Mouse (Mus musculus) midbrain, postnatal 0 days (tissue): ENCODE results near the gene Nt5m. TPM values are rescaled to one million over a fixed set of nuclear protein-coding genes. Genes with fewer than 3 reads are reported as not detected.
A peak's percentile ranks its signal among the peaks of the same experiment; 100 is the strongest.
"Not testable (repeated sequence)": the region's sequence is repeated elsewhere in the genome, so short reads cannot be mapped to it uniquely, and the experiment has no call there.

Source experiments
- ATAC-seq: fragments of 200-750 bp; cut with Nextera tagmentation; 2 replicates; pipeline ENCODE4 v1.8.0; 2017; ENCODE audit warnings: moderate number of reproducible peaks, mild to moderate bottlenecking, moderate TSS enrichment, moderate library complexity; ENCODE audit not compliant: low FRiP score
- DNase-seq: peaks from one replicate; pipeline ENCODE4 v3.0.0-alpha.2; 2015; ENCODE audit warnings: low spot score
- H3K27ac ChIP-seq: fragments of 300-500 bp; sonication (generic); 2 replicates; pipeline ENCODE4 v1.5.1; 2014; ENCODE audit warnings: low read depth, mild to moderate bottlenecking, low read length, mixed read lengths
- H3K27me3 ChIP-seq: fragments of 300-500 bp; sonication (generic); 2 replicates; pipeline ENCODE4 v1.6.1; 2014; ENCODE audit warnings: low read length, control low read depth, mixed read lengths; ENCODE audit not compliant: insufficient read depth
- H3K36me3 ChIP-seq: fragments of 300-500 bp; sonication (generic); 2 replicates; pipeline ENCODE4 v1.6.1; 2014; ENCODE audit warnings: low read length, control low read depth, mixed read lengths; ENCODE audit not compliant: insufficient read depth
- H3K4me1 ChIP-seq: fragments of 300-500 bp; sonication (generic); 2 replicates; pipeline ENCODE4 v1.6.1; 2014; ENCODE audit warnings: mild to moderate bottlenecking, control low read depth, antibody characterized with exemption, low read length, mixed read lengths; ENCODE audit not compliant: insufficient read depth
- H3K4me2 ChIP-seq: fragments of 300-500 bp; sonication (generic); 2 replicates; pipeline ENCODE4 v1.6.1; 2014; ENCODE audit warnings: low read depth, mild to moderate bottlenecking, low read length, mixed read lengths; ENCODE audit not compliant: poor library complexity, severe bottlenecking
- H3K4me3 ChIP-seq: fragments of 300-500 bp; sonication (generic); 2 replicates; pipeline ENCODE4 v1.5.1; 2014; ENCODE audit warnings: low read depth, mild to moderate bottlenecking, low read length, moderate library complexity
- H3K9ac ChIP-seq: fragments of 300-500 bp; sonication (generic); replicated peaks from 2 replicates; pipeline ENCODE4 v1.6.1; 2014; ENCODE audit warnings: mild to moderate bottlenecking, low read length, moderate library complexity, mixed read lengths; ENCODE audit not compliant: poor library complexity, severe bottlenecking
- H3K9me3 ChIP-seq: fragments of 300-500 bp; sonication (generic); 2 replicates; pipeline ENCODE4 v1.6.1; 2016; ENCODE audit warnings: low read length, control low read depth
- CTCF ChIP-seq: IDR thresholded peaks from 2 replicates; pipeline ENCODE4 v1.5.1; 2016; ENCODE audit warnings: antibody characterized with exemption, mild to moderate bottlenecking
- WGBS: fragments of 180-500 bp; shearing (Covaris S2); extraction: QIAGEN DNeasy Blood & Tissue Kit; methylation state at CpG from one replicate; pipeline ENCODE4 v1.1.7; 2014; 5-methylcytosine and 5-hydroxymethylcytosine counted together
- polyA plus RNA-seq: library from polyadenylated mRNA; unstranded; fragments of >200 nt; fragmentation: Nextera tagmentation; extraction: Ambion mirVana; gene quantifications from 2 replicates; pipeline ENCODE4 v1.2.1, GENCODE M21; 2015
- total RNA-seq: library from RNA; depleted of rRNA; stranded (reverse); fragments of >200 nt; gene quantifications from 2 replicates; pipeline ENCODE4 v1.2.3, GENCODE M21; 2014

Gene Nt5m
- total and polyA plus RNA-seq, 2 experiments from 2014 or later: 72.6 to 92.2 TPM

- H3K27ac ChIP-seq: no peak overlapping the region
- ATAC-seq: no peak
- no peak for DNase-seq
- no peak overlapping the region for H3K9ac ChIP-seq
- H3K4me2 ChIP-seq: no peak overlapping the region
- no peak overlapping the region for H3K4me3 ChIP-seq
- H3K36me3 ChIP-seq: peaks cover 60% of the 10 kb centered on the region
- TF ChIP-seq CTCF: no peak
- no peaks in the 10 kb centered on the region for H3K27me3 ChIP-seq
- no peaks in the 10 kb centered on the region for H3K9me3 ChIP-seq
- no peaks in the 10 kb centered on the region for H3K4me1 ChIP-seq
- WGBS: 97% methylated on average over 3 of the region's 3 CpGs
Measured at GRCm38 (mm10) chr11:59817916-59818315, 21.3 kb upstream of the Nt5m start.

DNA sequence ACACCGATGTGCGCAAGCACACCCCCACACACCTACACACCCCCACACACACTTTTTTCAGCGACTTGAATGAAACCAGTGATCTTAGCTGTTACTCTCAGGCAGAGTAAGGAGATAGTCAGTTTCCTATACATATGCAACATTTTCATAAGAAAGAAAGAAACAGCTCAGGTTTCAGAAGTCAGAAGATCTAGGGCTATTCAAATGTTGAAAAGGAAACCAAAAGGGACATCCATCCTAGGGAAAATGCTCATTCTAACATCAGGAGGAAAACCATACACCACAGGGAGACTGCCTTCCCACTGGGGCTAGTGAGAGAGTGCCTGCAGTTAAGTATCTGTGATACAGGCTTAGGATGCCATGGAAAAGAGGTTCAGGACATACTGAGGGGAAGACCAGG, 17.6 kb upstream of the Nt5m start:
- no peaks in the 10 kb centered on the region for H3K27me3 ChIP-seq
- DNase-seq (no peak), ATAC-seq (no peak)
- no peaks in the 10 kb centered on the region for H3K9me3 ChIP-seq
- H3K4me1 ChIP-seq: no peaks in the 10 kb centered on the region
- H3K27ac ChIP-seq: no peak overlapping the region
- H3K4me2 ChIP-seq: no peak overlapping the region
- H3K4me3 ChIP-seq: no peak overlapping the region
- peaks cover 76% of the 10 kb centered on the region for H3K36me3 ChIP-seq
- no peak for TF ChIP-seq CTCF
- 90% methylated on average over 3 of the region's 3 CpGs for WGBS
- no peak overlapping the region for H3K9ac ChIP-seq

- not testable (repeated sequence) for H3K9me3 ChIP-seq, H3K9ac ChIP-seq, DNase-seq, H3K4me2 ChIP-seq, ATAC-seq, H3K4me3 ChIP-seq, H3K27ac ChIP-seq, H3K27me3 ChIP-seq
- no CpG with 5 or more reads among the region's 1 CpGs for WGBS
- Histone ChIP-seq H3K4me1 (peaks cover 10% of the 10 kb centered on the region), H3K36me3 (peaks cover 11% of the 10 kb centered on the region)
Measured at GRCm38 (mm10) chr11:59837789-59838188, 1.5 kb upstream of the Nt5m start.

GRCm38 (mm10) chr11:59838426-59838825, 821 bp upstream of the Nt5m start:
- Histone ChIP-seq H3K4me3 (peak overlapping the region; percentile 91), H3K27me3 (no peaks in the 10 kb centered on the region), H3K27ac (peak overlapping the region; percentile 100; the same call in 1 of the 2 replicates), H3K36me3 (peaks cover 11% of the 10 kb centered on the region), H3K4me1 (peaks cover 10% of the 10 kb centered on the region), H3K9me3 (no peaks in the 10 kb centered on the region), H3K9ac (peak overlapping the region; percentile 98; the same call in 1 of the 2 replicates), H3K4me2 (peak overlapping the region; percentile 62)
- 60% methylated on average over 4 of the region's 4 CpGs for WGBS
- TF ChIP-seq CTCF: no peak
- DNase-seq: no peak
- no peak for ATAC-seq

- Histone ChIP-seq H3K4me2 (peak within 1 kb of the TSS; percentile 62), H3K36me3 (peaks cover 6% of the 10 kb centered on the region; the same call in 1 of the 2 replicates), H3K4me3 (peak within 1 kb of the TSS; percentile 91), H3K9ac (peak within 1 kb of the TSS; percentile 98), H3K9me3 (no peaks in the 10 kb centered on the region), H3K27me3 (no peaks in the 10 kb centered on the region), H3K4me1 (peaks cover 10% of the 10 kb centered on the region), H3K27ac (peak within 1 kb of the TSS; percentile 100)
- ATAC-seq (peak; percentile 98), DNase-seq (peak; percentile 98)
- 1% methylated on average over 43 of the region's 43 CpGs for WGBS
- no peak; the same call in 1 of the 2 replicates for TF ChIP-seq CTCF
Measured at GRCm38 (mm10) chr11:59839459-59840126, 346 bp downstream of the Nt5m start, which contains the start of gene Cops3. Gene Cops3 (minus strand): TSS chr11:59839838.

DNA sequence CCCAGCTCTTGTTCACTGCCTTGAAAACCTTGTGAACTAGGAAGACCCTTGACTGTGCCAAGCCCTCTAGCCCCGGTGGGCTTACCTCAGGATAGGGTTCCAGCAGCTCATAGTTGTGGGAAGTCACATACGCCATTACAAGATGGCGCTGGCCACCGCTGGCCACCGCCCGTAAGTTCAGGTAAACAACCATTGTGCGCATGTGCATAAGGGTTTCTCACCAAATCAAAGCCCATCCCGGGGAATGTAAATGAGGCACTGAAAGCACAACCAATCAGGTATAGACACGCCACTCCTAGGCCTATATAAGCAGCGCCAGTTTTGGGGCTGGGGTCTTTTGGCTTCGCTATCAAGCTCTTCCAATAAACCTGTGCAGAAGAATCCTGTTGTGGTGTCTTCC, 7.1 kb downstream of the Nt5m start:
- no peaks in the 10 kb centered on the region; the same call in 1 of the 2 replicates for H3K36me3 ChIP-seq
- DNase-seq (no peak), ATAC-seq (no peak)
- H3K4me1 ChIP-seq: peaks cover 8% of the 10 kb centered on the region; the same call in 1 of the 2 replicates
- no peak overlapping the region for H3K4me3 ChIP-seq
- H3K9ac ChIP-seq: no peak overlapping the region
- TF ChIP-seq CTCF: no peak
- no peaks in the 10 kb centered on the region for H3K27me3 ChIP-seq
- WGBS: 98% methylated on average over 11 of the region's 11 CpGs
- no peaks in the 10 kb centered on the region for H3K9me3 ChIP-seq
- no peak overlapping the region for H3K27ac ChIP-seq
- no peak overlapping the region for H3K4me2 ChIP-seq
